Mouse (Mus musculus): ENCODE data around the gene Git1. TPM values are rescaled to one million over a fixed set of nuclear protein-coding genes. Genes with fewer than 3 reads are reported as not detected.

Git1 gene
- polyA plus RNA-seq, 1 experiment from 2014 or later: 2.1 TPM

GRCm38 (mm10) chr11:77485229-77485628 lies 8.1 kb upstream of the Git1 start:
- Histone ChIP-seq H3K9ac (replicated peaks) (no peak overlapping the region), H3K9me3 (ENCODE audit: low read length) (no peaks in the 10 kb centered on the region), H3K27ac (ENCODE audit: low read depth) (no peak overlapping the region), H3K4me2 (ENCODE audit: low read depth, low read length) (no peak overlapping the region), H3K36me3 (replicated peaks; ENCODE audit: insufficient read depth, low read length) (no peaks in the 10 kb centered on the region), H3K4me3 (ENCODE audit: low read depth, low read length) (no peak overlapping the region), H3K4me1 (ENCODE audit: insufficient read depth) (peaks cover 13% of the 10 kb centered on the region), H3K27me3 (ENCODE audit: insufficient read depth, low read length) (peaks cover 13% of the 10 kb centered on the region; the same call in 1 of the 2 replicates)
- TF ChIP-seq EP300 (IDR thresholded peaks at IDR 0.05; ENCODE audit: low read depth): no peak
- no peak for TF ChIP-seq CTCF (IDR thresholded peaks at IDR 0.05; ENCODE audit: low read depth)
- ATAC-seq (no peak), DNase-seq (no peak)
- 79% methylated on average over 6 of the region's 6 CpGs for WGBS (ENCODE audit: insufficient replicate concordance)

GRCm38 (mm10) chr11:77486798-77487197 lies 6.6 kb upstream of the Git1 start:
- Histone ChIP-seq H3K4me1 (ENCODE audit: insufficient read depth) (peaks cover 29% of the 10 kb centered on the region), H3K9me3 (ENCODE audit: low read length) (no peaks in the 10 kb centered on the region), H3K4me2 (ENCODE audit: low read depth, low read length) (no peak overlapping the region), H3K4me3 (ENCODE audit: low read depth, low read length) (no peak overlapping the region), H3K27me3 (ENCODE audit: insufficient read depth, low read length) (peaks cover 25% of the 10 kb centered on the region), H3K36me3 (replicated peaks; ENCODE audit: insufficient read depth, low read length) (no peaks in the 10 kb centered on the region), H3K9ac (replicated peaks) (no peak overlapping the region), H3K27ac (ENCODE audit: low read depth) (no peak overlapping the region)
- ATAC-seq (no peak), DNase-seq (no peak)
- WGBS (ENCODE audit: insufficient replicate concordance): 69% methylated on average over 5 of the region's 5 CpGs
- TF ChIP-seq CTCF (IDR thresholded peaks at IDR 0.05; ENCODE audit: low read depth): no peak
- TF ChIP-seq EP300 (IDR thresholded peaks at IDR 0.05; ENCODE audit: low read depth): no peak

- peak overlapping the region; percentile 70 for H3K4me3 ChIP-seq (ENCODE audit: low read depth, low read length)
- H3K27ac ChIP-seq (ENCODE audit: low read depth): no peak overlapping the region
- H3K9ac ChIP-seq (replicated peaks): peak overlapping the region; percentile 65
- WGBS (ENCODE audit: insufficient replicate concordance): 7% methylated on average over 47 of the region's 55 CpGs
- peaks cover 40% of the 10 kb centered on the region for H3K4me1 ChIP-seq (ENCODE audit: insufficient read depth)
- H3K27me3 ChIP-seq (ENCODE audit: insufficient read depth, low read length): peaks cover 25% of the 10 kb centered on the region
- no peaks in the 10 kb centered on the region for H3K36me3 ChIP-seq (replicated peaks; ENCODE audit: insufficient read depth, low read length)
- H3K9me3 ChIP-seq (ENCODE audit: low read length): no peaks in the 10 kb centered on the region
- TF ChIP-seq CTCF (IDR thresholded peaks at IDR 0.05; ENCODE audit: low read depth) (no peak), EP300 (IDR thresholded peaks at IDR 0.05; ENCODE audit: low read depth) (no peak)
- DNase-seq (no peak), ATAC-seq (no peak)
- H3K4me2 ChIP-seq (ENCODE audit: low read depth, low read length): peak overlapping the region; percentile 98
Observed at GRCm38 (mm10) chr11:77488771-77489581, 4.4 kb upstream of the Git1 start.

- Histone ChIP-seq H3K36me3 (replicated peaks; ENCODE audit: insufficient read depth, low read length) (no peaks in the 10 kb centered on the region), H3K9ac (replicated peaks) (peak within 1 kb of the TSS; percentile 65), H3K4me2 (ENCODE audit: low read depth, low read length) (peak within 1 kb of the TSS; percentile 98), H3K4me1 (ENCODE audit: insufficient read depth) (peaks cover 47% of the 10 kb centered on the region), H3K27ac (ENCODE audit: low read depth) (no peak within 1 kb of the TSS), H3K4me3 (ENCODE audit: low read depth, low read length) (peak within 1 kb of the TSS; percentile 70), H3K9me3 (ENCODE audit: low read length) (no peaks in the 10 kb centered on the region), H3K27me3 (ENCODE audit: insufficient read depth, low read length) (peaks cover 25% of the 10 kb centered on the region)
- 2% methylated on average over 24 of the region's 87 CpGs for WGBS (ENCODE audit: insufficient replicate concordance)
- TF ChIP-seq CTCF (IDR thresholded peaks at IDR 0.05; ENCODE audit: low read depth): no peak
- no peak for TF ChIP-seq EP300 (IDR thresholded peaks at IDR 0.05; ENCODE audit: low read depth)
- DNase-seq (peak; percentile 69), ATAC-seq (0 out of 2 replicates have a peak, but pooled peaks have one; percentile 16)
Observed at GRCm38 (mm10) chr11:77489591-77490235, 3.6 kb upstream of the Git1 start, which contains the start of gene Ankrd13b. Ankrd13b (minus strand) TSS chr11:77489678.

GRCm38 (mm10) chr11:77490451-77490850 lies 2.9 kb upstream of the Git1 start:
- peaks cover 25% of the 10 kb centered on the region for H3K27me3 ChIP-seq (ENCODE audit: insufficient read depth, low read length)
- H3K9me3 ChIP-seq (ENCODE audit: low read length): no peaks in the 10 kb centered on the region
- peaks cover 54% of the 10 kb centered on the region for H3K4me1 ChIP-seq (ENCODE audit: insufficient read depth)
- H3K9ac ChIP-seq (replicated peaks): no peak overlapping the region
- no peak overlapping the region for H3K27ac ChIP-seq (ENCODE audit: low read depth)
- no peak overlapping the region; the same call in 1 of the 2 replicates for H3K4me3 ChIP-seq (ENCODE audit: low read depth, low read length)
- no peak for ATAC-seq
- 72% methylated on average over 6 of the region's 6 CpGs for WGBS (ENCODE audit: insufficient replicate concordance)
- no peak for TF ChIP-seq CTCF (IDR thresholded peaks at IDR 0.05; ENCODE audit: low read depth)
- TF ChIP-seq EP300 (IDR thresholded peaks at IDR 0.05; ENCODE audit: low read depth): no peak
- H3K4me2 ChIP-seq (ENCODE audit: low read depth, low read length): no peak overlapping the region; the same call in 1 of the 2 replicates
- DNase-seq: no peak
- H3K36me3 ChIP-seq (replicated peaks; ENCODE audit: insufficient read depth, low read length): no peaks in the 10 kb centered on the region

GRCm38 (mm10) chr11:77491123-77491501 lies 2.2 kb upstream of the Git1 start:
- H3K9me3 ChIP-seq (ENCODE audit: low read length): no peaks in the 10 kb centered on the region
- peak; percentile 90 for DNase-seq
- WGBS (ENCODE audit: insufficient replicate concordance): under 1% methylated on average over 13 of the region's 13 CpGs
- peak overlapping the region; percentile 38; the same call in 1 of the 2 replicates for H3K9ac ChIP-seq (replicated peaks)
- H3K36me3 ChIP-seq (replicated peaks; ENCODE audit: insufficient read depth, low read length): no peaks in the 10 kb centered on the region
- peaks cover 60% of the 10 kb centered on the region for H3K4me1 ChIP-seq (ENCODE audit: insufficient read depth)
- peak overlapping the region; percentile 99 for H3K4me2 ChIP-seq (ENCODE audit: low read depth, low read length)
- peak overlapping the region; percentile 84 for H3K27ac ChIP-seq (ENCODE audit: low read depth)
- peaks cover 25% of the 10 kb centered on the region for H3K27me3 ChIP-seq (ENCODE audit: insufficient read depth, low read length)
- ATAC-seq: peak; percentile 33
- TF ChIP-seq CTCF (IDR thresholded peaks at IDR 0.05; ENCODE audit: low read depth) (peak; percentile 98), EP300 (IDR thresholded peaks at IDR 0.05; ENCODE audit: low read depth) (no peak)
- H3K4me3 ChIP-seq (ENCODE audit: low read depth, low read length): peak overlapping the region; percentile 68

All from liver, postnatal 0 days (tissue).